Mouse (Mus musculus) thymus, postnatal 25 days (tissue): ENCODE data around the gene Fam160a1.
A peak's percentile ranks its signal among the peaks of the same experiment; 100 is the strongest.

ENCODE experiments used
- DNase-seq: peaks from one replicate; pipeline ENCODE4 v3.0.0; 2022

Gene Fam160a1

GRCm38 (mm10) chr3:85741767-85742166, 75.3 kb downstream of the Fam160a1 start:
- no peak for DNase-seq

GRCm38 (mm10) chr3:85738591-85738990, 78.5 kb downstream of the Fam160a1 start:
- no peak for DNase-seq

- no peak for DNase-seq
These were observed 83.0 kb downstream of the Fam160a1 start for GRCm38 (mm10) chr3:85733939-85734729.

- DNase-seq: no peak
These were observed 89.9 kb downstream of the Fam160a1 start for GRCm38 (mm10) chr3:85727171-85727570.

GRCm38 (mm10) chr3:85725971-85726370, 91.1 kb downstream of the Fam160a1 start:
- DNase-seq: no peak

GRCm38 (mm10) chr3:85725110-85725509, 92.0 kb downstream of the Fam160a1 start:
- no peak for DNase-seq

- no peak for DNase-seq
These were observed 94.5 kb downstream of the Fam160a1 start for GRCm38 (mm10) chr3:85722581-85722980.

GRCm38 (mm10) chr3:85715764-85716297, 101.3 kb downstream of the Fam160a1 start:
- DNase-seq: no peak

- DNase-seq: peak; percentile 1
These were observed 103.0 kb downstream of the Fam160a1 start for GRCm38 (mm10) chr3:85713936-85714709.

- no peak for DNase-seq
These were observed 106.4 kb downstream of the Fam160a1 start for GRCm38 (mm10) chr3:85710695-85711094.

GRCm38 (mm10) chr3:85707421-85707820, 109.7 kb downstream of the Fam160a1 start:
- DNase-seq: peak; percentile 9

- no peak for DNase-seq
These were observed 113.8 kb downstream of the Fam160a1 start for GRCm38 (mm10) chr3:85703141-85703882.

GRCm38 (mm10) chr3:85698496-85698895, 118.6 kb downstream of the Fam160a1 start:
- no peak for DNase-seq

GRCm38 (mm10) chr3:85695056-85695455, 122.0 kb downstream of the Fam160a1 start:
- DNase-seq: no peak

GRCm38 (mm10) chr3:85693013-85693412, 124.1 kb downstream of the Fam160a1 start:
- DNase-seq: no peak

- DNase-seq: no peak
These were observed 126.0 kb downstream of the Fam160a1 start for GRCm38 (mm10) chr3:85691134-85691533.

- DNase-seq: no peak
These were observed 128.8 kb downstream of the Fam160a1 start for GRCm38 (mm10) chr3:85688341-85688740.

GRCm38 (mm10) chr3:85685271-85685670, 131.8 kb downstream of the Fam160a1 start:
- no peak for DNase-seq

- DNase-seq: no peak
These were observed 133.5 kb downstream of the Fam160a1 start for GRCm38 (mm10) chr3:85683618-85684017.

GRCm38 (mm10) chr3:85681136-85681535, 136.0 kb downstream of the Fam160a1 start:
- no peak for DNase-seq

GRCm38 (mm10) chr3:85679960-85680359, 137.1 kb downstream of the Fam160a1 start:
- DNase-seq: no peak

- no peak for DNase-seq
These were observed 137.7 kb downstream of the Fam160a1 start for GRCm38 (mm10) chr3:85679312-85679933.

- DNase-seq: no peak
These were observed 139.1 kb downstream of the Fam160a1 start for GRCm38 (mm10) chr3:85677952-85678351.
